Mouse (Mus musculus): Measurements from ENCODE around the gene Sema7a. TPM values are rescaled to one million over a fixed set of nuclear protein-coding genes. Genes with fewer than 3 reads are reported as not detected.
A peak's percentile ranks its signal among the peaks of the same experiment; 100 is the strongest.

The Sema7a gene
- 0.49 to 16.6 TPM (median 13.2 TPM) in 3 replicates for total RNA-seq (2017)

DNA sequence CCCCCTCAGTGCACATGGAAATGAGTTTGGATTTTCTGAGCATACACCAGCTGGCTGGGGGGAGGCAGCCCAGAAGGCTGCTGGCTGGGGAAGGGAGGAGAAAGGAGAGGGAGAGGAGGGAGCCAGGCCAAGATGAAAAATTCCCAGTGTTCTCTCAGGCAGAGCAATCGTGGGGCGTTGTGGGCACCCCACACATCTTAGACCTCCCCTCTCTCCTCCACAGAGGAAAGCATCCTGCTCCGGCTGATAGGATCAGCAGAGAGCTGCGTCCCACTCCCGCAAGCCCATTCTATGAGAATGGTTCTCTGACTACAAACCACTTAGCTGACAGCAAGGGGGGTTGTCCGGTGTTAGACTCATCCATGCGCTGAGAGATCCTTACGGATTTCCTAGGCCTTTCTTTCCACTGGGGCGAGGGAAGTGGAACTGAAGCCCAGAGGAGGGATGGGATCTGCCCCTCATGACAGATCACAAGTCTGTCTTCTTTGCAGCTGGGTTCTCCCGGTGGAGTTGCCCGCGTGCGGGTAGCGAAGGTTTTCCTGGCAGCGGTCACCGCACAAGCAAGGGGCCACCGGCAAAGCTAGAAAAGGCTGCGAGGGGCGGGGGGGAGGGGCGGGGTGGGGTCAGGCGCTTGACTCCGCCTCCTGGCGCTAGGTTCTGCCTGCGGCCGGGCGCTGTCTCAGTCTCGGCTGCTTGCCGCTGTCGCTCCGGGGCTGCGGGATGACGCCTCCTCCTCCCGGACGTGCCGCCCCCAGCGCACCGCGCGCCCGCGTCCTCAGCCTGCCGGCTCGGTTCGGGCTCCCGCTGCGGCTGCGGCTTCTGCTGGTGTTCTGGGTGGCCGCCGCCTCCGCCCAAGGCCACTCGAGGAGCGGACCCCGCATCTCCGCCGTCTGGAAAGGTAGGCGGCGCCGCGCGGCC lies at the start of gene Sema7a:
TSS of gene Sema7a (plus strand) at position 682 of the 918 bp plus-strand sequence.
- ATAC-seq (replicated peaks; ENCODE audit: insufficient number of reproducible peaks, low FRiP score, low TSS enrichment, poor library complexity, severe bottlenecking) = no peak

DNA sequence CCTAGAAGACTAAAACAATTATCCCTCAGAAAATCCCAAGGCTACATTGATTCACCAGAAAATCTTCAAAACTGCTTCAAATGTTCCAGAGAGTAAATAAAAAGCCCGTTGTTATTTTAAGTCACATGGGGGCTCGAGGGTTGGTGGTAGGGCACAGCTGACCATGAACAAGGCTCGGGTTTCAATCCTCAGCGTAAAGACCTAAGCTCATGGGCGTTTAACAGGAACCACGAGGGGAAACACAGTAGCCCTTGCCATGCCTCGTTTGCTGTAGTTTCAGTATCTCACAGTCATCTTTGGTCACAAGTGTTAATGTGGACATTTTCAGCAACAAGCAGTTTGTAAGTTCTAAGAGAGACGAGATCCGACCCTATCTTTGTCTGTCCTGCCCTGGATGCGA lies 39.4 kb upstream of the Sema7a start:
- no peak for ATAC-seq (replicated peaks; ENCODE audit: insufficient number of reproducible peaks, low FRiP score, low TSS enrichment, poor library complexity, severe bottlenecking)

DNA sequence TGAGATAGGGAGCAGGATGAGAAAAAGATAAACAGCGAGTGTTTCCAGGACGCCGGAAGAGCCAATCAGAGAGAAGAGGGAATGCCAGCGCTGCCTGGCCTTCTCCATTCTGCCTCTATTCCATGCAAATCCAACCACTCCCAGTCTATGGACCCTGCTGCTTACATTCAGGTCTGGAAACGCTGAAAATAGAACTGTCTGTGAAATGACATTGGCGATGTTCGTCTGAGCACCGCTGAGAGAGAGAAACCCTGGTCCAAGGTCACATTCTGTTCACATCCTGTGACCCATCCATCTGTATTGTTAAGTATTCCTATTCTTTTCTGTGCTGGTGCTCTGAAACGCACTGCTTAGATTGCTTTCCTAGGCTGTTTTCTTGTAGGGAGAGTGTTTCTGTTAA lies 38.7 kb upstream of the Sema7a start:
- ATAC-seq (replicated peaks; ENCODE audit: insufficient number of reproducible peaks, low FRiP score, low TSS enrichment, poor library complexity, severe bottlenecking) = no peak

DNA sequence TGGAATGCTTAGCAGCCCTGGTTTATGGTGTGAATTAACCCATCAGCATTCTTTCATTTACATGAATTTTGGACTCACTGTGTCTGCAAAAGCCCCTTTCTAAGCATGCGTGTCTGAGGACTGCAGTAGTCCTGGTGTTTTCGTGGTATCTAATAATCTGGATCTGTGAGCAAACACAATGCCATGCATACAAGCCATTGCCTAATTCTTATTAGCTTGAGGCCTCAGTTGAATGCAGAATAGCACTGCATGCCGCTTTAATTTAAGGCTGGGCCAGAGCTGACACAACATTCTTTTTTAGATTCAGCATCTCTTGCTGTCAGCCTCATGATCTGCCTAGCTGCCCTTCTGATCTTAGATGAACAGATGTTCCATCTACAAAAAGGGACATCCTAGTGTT lies 38.3 kb upstream of the Sema7a start:
- ATAC-seq (replicated peaks; ENCODE audit: insufficient number of reproducible peaks, low FRiP score, low TSS enrichment, poor library complexity, severe bottlenecking) = no peak

DNA sequence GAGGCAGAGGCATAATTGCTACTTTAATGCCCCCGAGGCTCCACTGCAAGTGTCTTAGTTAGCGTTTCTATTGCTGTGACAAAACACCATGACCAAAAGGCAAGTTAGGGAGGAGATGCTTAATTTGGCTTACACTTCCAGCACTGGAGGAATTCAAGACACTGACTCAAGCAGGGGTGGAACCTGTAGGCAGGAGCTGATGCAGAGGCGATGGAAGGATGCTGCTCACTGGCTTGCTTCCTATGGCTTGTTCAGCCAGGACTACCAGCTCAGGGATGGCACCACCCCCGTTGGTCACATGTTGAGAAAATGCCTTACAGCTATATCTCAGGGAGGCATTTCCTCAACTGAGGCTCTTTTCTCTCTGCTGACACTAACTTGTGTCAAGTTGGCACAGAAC lies 37.8 kb upstream of the Sema7a start:
- no peak for ATAC-seq (replicated peaks; ENCODE audit: insufficient number of reproducible peaks, low FRiP score, low TSS enrichment, poor library complexity, severe bottlenecking)

DNA sequence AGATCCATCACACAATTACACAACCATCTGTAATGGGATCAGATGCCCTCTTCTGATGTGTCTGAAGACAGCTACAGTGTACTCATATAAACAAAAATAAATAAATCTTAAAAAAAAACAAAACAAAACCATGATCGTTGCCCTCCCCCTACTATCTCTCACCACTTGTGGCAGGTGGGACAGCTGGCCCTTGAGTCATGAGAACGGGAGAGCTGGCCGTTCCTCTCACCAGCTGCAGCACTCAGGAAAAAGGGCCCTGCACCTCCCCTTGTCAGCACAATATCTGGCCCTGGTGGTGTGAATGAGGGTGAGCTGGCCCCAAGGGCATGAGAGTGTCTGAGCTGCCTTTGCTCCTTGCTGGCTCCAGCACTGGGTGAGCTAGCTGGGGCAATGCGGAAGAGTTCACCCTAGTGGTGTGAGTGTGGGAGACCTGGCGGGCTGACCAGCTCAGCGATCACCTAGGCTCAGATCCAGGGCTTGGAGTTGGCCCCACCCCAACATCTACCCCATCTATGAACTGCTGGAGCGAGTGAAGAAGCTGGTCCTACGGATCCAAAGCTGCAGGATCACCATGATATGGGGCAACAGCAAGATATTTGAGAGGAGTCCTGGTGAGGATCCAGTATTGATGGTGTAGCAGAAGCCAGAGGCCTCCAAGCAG lies 36.2 kb upstream of the Sema7a start:
- no peak for ATAC-seq (replicated peaks; ENCODE audit: insufficient number of reproducible peaks, low FRiP score, low TSS enrichment, poor library complexity, severe bottlenecking)

DNA sequence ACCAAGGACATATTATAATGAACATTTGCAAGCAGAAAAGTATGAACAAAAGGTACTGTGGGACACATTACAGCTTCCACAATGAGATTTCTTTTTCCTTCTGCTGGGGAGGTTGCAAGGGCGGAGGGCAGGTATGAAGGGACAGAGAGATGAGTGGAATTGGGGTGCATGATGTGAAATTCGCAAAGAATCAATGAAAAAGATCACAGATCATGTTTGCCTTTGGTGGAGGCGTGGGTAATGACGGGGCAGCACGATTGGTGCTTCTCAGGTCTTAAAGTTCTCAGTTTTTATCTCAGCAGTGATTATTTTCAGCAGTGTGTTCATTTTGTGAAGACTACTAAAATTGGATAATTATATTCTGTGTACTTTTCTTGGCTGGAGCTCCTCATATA lies 35.7 kb upstream of the Sema7a start:
- no peak for ATAC-seq (replicated peaks; ENCODE audit: insufficient number of reproducible peaks, low FRiP score, low TSS enrichment, poor library complexity, severe bottlenecking)

DNA sequence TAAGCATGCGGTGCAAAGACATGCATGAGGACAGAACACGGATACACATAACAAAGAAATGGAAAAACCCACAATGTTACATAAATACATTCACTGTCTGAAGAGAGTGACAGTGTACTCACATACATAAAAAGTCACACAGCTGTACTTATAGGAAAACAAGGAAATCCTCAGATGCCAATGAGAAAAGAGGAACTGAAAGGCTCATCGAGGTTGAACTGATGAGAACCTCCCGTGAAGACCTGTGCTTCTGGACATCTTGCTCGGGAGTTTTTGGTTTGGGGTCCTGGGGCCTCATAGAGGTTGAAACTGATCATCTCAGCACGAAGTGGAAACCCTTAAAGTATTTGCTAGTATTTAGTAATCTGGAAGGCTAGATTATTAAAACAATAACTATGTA lies 32.7 kb upstream of the Sema7a start:
- no peak for ATAC-seq (replicated peaks; ENCODE audit: insufficient number of reproducible peaks, low FRiP score, low TSS enrichment, poor library complexity, severe bottlenecking)

DNA sequence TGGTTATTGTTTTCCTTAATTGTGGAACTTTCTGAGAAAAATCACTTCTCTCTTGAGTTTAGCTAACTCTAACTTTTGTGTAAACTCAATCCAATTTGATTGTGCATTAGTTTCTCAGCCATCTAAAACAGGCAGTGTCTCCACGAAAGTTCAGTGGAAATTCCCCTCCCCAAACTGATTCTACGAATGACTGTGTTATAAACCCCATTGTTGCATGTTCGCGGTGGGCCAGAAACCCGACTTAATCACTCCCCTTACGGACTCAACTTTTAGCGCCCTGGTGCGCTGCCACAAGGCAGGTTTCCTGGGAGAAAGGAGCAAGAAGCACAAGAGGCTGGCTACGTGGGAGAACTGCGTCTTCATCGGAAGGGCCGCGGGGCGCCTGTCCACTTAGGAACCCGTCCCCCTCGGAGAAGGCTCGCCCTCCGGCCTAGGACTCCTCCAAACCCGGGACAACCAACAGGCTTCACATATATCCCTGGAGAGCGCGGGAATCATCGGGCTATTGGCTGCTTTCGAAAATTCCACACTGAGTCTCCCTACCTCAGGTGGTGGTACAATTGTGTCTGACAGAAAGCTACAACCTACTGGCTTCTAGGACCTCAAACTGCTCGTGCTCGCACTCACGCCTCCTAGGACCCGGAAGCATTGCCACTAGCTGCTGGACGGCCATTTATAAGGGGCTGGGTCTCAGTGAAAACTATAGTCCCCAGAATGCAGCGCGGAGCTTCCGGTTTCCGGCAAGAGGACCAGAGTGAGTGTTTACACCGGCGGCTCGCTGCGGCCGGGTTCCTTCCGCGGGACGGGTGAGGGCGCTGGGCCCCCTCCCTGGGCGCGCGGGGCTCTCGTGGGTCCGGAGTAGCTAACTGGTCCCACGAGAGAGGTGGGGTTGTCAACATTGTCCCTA lies 29.4 kb upstream of the Sema7a start, which contains the start of gene Ubl7:
TSS of gene Ubl7 (plus strand) at position 726 of the 907 bp plus-strand sequence.
- ATAC-seq (replicated peaks; ENCODE audit: insufficient number of reproducible peaks, low FRiP score, low TSS enrichment, poor library complexity, severe bottlenecking) = peak; percentile 99

DNA sequence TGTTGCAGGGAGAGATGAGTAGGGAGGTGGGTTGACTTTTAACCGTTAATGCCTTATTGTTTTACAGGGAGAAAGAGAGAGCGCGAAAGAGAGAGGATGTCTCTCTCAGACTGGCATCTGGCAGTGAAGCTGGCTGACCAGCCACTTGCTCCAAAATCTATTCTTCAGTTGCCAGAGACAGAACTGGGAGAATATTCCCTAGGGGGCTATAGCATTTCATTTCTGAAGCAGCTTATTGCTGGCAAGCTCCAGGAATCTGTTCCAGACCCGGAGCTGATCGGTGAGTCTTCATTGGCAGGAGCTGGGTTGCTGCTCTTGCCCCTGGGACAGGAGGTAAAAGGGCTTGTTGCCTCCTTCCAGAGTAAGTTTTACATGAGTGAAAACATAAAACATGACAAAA lies 27.3 kb upstream of the Sema7a start:
- ATAC-seq (replicated peaks; ENCODE audit: insufficient number of reproducible peaks, low FRiP score, low TSS enrichment, poor library complexity, severe bottlenecking) = no peak

DNA sequence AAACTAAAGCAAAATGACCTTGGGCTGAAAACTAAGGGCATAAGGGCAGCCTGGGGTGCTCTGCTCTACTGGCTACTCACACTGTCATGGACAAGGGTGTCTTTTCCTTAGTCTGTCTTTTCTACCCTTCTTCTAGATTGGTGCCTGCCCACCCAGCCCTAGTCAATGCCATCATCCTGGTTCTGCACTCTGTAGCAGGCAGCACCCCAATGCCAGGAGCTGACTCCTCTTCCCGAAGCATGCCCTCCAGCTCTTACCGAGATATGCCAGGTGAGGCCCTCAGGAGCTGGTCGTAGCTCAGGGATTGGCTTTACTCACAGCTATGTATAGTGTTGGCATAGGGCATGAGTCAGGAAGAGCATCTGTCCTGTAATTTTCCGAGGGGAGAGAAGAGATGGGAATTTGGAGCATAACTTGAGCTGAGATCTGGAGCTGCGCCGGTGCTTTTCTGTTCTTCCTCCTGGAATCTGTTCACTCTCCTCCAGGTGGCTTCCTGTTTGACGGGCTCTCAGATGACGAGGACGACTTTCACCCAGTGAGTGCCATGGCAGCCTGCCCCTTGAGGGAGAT lies 18.3 kb upstream of the Sema7a start:
- ATAC-seq (replicated peaks; ENCODE audit: insufficient number of reproducible peaks, low FRiP score, low TSS enrichment, poor library complexity, severe bottlenecking) = no peak

DNA sequence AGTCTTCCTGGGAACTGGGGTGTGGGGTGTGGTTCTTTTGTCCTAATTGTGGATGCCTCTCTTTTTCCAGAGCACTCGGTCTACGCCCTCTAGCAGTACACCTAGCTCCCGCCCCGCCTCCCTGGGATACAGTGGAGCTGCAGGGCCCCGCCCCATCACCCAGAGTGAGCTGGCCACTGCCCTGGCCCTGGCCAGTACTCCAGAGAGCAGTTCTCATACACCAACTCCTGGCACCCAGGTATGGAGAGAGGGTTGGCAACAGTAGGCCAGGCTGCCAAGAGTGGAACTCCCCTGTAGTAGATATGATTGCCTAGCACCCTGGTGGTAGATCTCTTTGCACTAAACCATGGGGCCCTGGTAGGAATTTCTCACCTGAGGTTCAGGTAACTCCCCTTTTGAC lies 17.5 kb upstream of the Sema7a start:
- no peak for ATAC-seq (replicated peaks; ENCODE audit: insufficient number of reproducible peaks, low FRiP score, low TSS enrichment, poor library complexity, severe bottlenecking)

DNA sequence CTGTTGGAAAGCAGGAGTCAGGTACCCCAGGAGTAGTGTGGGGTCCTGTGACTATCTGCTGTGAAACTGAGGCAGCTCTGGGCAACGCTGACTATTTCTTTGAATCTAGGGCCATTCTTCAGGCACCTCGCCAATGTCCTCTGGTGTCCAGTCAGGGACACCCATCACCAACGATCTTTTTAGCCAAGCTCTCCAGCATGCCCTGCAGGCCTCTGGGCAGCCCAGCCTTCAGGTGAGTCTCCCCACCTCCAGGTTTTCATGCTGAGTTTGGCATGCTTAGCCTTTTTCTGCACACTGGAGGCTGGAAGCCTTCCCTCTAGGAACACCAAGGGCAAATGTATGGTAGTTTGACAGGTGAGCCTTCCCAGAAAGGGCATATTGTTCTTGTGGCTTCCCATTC lies 16.9 kb upstream of the Sema7a start:
- ATAC-seq (replicated peaks; ENCODE audit: insufficient number of reproducible peaks, low FRiP score, low TSS enrichment, poor library complexity, severe bottlenecking) = no peak

DNA sequence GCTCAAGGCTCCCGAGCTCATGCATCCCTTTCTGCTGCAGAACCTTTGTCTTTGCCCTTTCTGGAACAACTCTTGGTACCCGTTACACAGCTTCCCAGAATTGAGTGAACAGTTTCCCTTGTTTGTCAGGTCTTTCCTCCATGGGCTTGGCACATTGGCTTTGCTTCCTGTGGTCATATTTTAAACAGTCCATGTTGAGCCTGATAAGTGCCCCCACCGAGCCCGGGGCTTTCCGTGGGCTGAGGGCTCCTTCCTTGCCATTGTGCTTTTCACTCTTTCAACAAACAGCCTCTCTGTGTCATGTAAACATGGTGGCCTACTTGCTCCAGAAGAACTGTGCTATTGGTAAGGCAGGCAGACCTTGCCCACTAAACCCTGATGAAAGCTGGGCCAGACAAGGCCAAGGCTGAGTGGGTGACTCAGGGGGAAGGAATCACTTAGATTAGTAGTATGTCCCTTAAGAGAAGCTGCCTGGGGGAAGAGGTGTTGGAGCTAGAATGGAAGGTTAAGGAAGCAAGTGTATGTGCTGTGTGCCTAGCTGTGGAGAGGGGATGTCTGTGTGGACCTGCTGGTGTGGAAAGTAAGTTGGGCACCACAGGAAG lies 8.6 kb upstream of the Sema7a start:
- ATAC-seq (replicated peaks; ENCODE audit: insufficient number of reproducible peaks, low FRiP score, low TSS enrichment, poor library complexity, severe bottlenecking) = no peak

DNA sequence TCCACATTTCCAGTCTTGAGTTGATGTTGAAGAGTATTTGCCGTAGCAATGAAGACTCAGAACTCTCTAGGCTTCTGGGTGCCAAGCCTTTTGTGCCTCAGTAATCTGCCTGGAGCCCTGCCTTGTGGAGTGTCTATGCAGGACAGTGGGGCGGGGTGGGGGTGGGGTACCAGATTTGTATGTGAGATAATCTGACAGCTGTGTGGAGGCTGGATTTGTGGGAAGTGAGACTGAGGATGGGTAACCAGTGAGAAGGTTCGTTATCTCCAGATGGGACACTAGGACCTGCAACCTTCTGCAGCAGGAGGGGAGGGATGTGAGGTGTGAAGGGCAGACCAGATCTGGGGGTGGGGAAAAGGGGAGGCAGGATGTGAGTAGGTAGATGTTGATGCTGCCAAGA lies 7.7 kb upstream of the Sema7a start:
- no peak for ATAC-seq (replicated peaks; ENCODE audit: insufficient number of reproducible peaks, low FRiP score, low TSS enrichment, poor library complexity, severe bottlenecking)

DNA sequence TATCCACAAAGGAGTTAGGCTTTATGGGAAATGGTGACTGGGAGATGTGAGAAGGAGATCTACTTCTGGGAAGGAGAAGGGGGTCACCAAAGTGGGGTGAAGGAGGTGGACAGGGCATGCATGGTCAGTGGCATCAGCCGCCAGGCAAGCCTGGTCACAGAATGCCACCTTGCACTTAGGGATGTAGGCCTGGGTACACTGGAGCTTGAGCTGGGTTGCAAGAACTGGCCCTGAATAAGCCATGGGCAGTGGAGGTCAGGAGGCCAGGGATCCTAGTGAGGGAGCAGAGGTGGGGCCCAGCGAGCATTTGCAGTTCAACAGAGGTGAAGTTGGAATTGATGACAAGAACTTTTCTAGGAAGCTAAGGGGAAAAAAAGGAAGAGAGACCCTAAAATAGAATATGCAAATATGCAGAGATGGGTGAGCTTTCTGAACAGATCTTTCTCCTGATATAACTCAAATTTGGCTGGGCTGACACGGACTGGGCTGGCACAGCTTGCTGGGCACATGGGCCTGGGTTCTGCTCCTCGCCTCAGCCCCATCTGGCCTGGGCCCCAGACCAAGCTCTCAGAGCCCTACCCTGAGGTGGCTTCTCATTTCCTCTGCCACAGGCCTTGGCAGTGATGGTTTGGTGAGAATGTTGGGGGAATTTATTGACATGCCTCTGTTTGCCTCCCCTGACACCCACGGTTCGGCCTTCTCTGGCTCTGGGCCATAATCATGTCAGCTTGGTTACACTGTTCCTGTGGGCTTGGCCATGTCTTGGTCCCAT lies 6.9 kb upstream of the Sema7a start:
- no peak for ATAC-seq (replicated peaks; ENCODE audit: insufficient number of reproducible peaks, low FRiP score, low TSS enrichment, poor library complexity, severe bottlenecking)

DNA sequence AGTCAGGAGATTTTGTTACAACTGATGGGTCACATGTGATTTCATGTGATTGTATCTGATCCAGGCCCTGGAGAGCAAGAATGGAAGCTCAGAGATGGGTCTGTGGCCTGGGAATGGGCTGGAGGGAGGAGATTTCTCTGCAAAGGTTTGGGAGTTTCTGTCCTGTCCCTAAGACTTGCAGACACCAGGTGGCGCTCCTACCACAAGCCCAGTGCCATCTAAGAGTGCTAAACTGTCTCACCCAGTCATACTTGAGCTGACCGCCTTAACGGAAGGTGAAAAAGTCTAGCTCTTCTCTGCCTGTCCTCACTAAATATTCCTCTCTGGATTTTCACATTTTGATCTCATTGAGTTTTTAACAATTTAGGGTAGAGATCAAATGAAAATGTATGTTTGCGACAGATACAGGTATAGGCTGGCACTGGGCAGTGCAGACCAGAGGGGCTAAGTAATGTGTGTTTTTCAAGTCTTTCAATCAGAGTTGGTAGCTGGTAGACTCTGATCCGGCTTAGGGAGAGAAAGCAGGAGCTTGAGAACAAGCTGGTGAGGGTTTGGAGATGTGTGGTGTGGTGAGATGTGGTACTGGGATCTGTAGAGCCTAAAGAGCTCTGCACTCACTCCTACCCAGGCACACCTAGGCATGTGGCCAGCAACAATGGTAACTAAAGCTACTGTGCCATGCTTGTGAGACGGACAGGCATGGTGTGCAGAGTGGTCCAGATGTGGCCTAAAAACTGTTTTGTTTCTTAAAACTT lies 4.1 kb upstream of the Sema7a start:
- ATAC-seq (replicated peaks; ENCODE audit: insufficient number of reproducible peaks, low FRiP score, low TSS enrichment, poor library complexity, severe bottlenecking) = peak; percentile 72
